Mouse (Mus musculus) hindbrain, embryonic 16.5 days (tissue): ENCODE measurements around the gene Pnpla2. TPM values are rescaled to one million over a fixed set of nuclear protein-coding genes. Genes with fewer than 3 reads are reported as not detected.
A peak's percentile ranks its signal among the peaks of the same experiment; 100 is the strongest.

Experiments used
- ATAC-seq: fragments of 200-750 bp; cut with Nextera tagmentation; 2 replicates; pipeline ENCODE4 v1.8.0; 2017; ENCODE audit warnings: moderate TSS enrichment, moderate library complexity
- H3K27ac ChIP-seq: fragments of 300-500 bp; sonication (generic); 2 replicates; pipeline ENCODE4 v1.5.1; 2014; ENCODE audit warnings: low read depth, mild to moderate bottlenecking, control low read depth, low read length, moderate library complexity
- H3K27me3 ChIP-seq: fragments of 300-500 bp; sonication (generic); replicated peaks from 2 replicates; pipeline ENCODE4 v1.6.1; 2014; ENCODE audit warnings: low read length; ENCODE audit not compliant: control insufficient read depth, insufficient read depth
- H3K36me3 ChIP-seq: fragments of 300-500 bp; sonication (generic); 2 replicates; pipeline ENCODE4 v1.6.1; 2014; ENCODE audit warnings: mild to moderate bottlenecking, low read length, moderate library complexity, mixed read lengths; ENCODE audit not compliant: control insufficient read depth, insufficient read depth
- H3K4me1 ChIP-seq: fragments of 300-500 bp; sonication (generic); 2 replicates; pipeline ENCODE4 v1.6.1; 2014; ENCODE audit warnings: low read depth, low read length; ENCODE audit not compliant: control insufficient read depth, insufficient read depth
- H3K4me2 ChIP-seq: fragments of 300-500 bp; sonication (generic); 2 replicates; pipeline ENCODE4 v1.6.1; 2014; ENCODE audit warnings: mild to moderate bottlenecking, low read length, control low read depth, moderate library complexity
- H3K4me3 ChIP-seq: fragments of 300-500 bp; sonication (generic); 2 replicates; pipeline ENCODE4 v1.5.1; 2014; ENCODE audit warnings: mild to moderate bottlenecking, low read length, control low read depth, moderate library complexity
- H3K9ac ChIP-seq: fragments of 300-500 bp; sonication (generic); 2 replicates; pipeline ENCODE4 v1.6.1; 2014; ENCODE audit warnings: low read depth, mild to moderate bottlenecking, control low read depth, low read length, moderate library complexity
- H3K9me3 ChIP-seq: fragments of 300-500 bp; sonication (generic); 2 replicates; pipeline ENCODE4 v1.6.1; 2014; ENCODE audit warnings: mild to moderate bottlenecking, low read length, moderate library complexity; ENCODE audit not compliant: control insufficient read depth
- whole genome bisulfite sequencing: fragments of 180-500 bp; shearing (Covaris S2); extraction: QIAGEN DNeasy Blood & Tissue Kit; methylation state at CpG from one replicate; pipeline ENCODE4 v1.1.7; 2014; 5-methylcytosine and 5-hydroxymethylcytosine counted together
- polyA plus RNA-seq: library from polyadenylated mRNA; unstranded; fragments of >200 nt; fragmentation: Nextera tagmentation; extraction: Ambion mirVana; gene quantifications from 2 replicates; pipeline ENCODE4 v1.2.1, GENCODE M21; 2015

The Pnpla2 gene
- polyA plus RNA-seq, 1 experiment from 2014 or later, result 20.9 TPM

DNA sequence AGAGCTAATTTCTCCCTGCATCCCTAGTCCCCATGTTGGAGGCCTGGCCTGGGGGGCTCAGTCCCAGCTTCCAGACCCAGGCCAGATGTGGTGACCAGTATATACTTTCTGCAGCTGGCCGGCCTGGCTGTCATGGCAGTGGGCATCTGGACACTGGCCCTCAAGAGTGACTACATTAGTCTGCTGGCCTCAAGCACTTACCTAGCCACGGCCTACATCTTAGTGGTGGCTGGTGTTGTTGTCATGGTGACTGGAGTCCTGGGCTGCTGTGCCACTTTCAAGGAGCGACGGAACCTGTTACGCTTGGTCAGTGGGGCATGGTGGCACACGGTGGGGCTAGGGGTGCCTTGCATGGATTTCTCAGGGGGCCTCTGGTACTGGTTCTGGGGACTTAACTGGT, 14.4 kb downstream of the Pnpla2 start:
- Histone ChIP-seq H3K9ac (peak overlapping the region; percentile 56), H3K4me2 (peak overlapping the region; percentile 81), H3K27ac (peak overlapping the region; percentile 65; the same call in 1 of the 2 replicates), H3K36me3 (peaks cover 21% of the 10 kb centered on the region), H3K4me3 (peak overlapping the region; percentile 72; the same call in 1 of the 2 replicates), H3K27me3 (peaks cover 20% of the 10 kb centered on the region), H3K4me1 (peaks cover 51% of the 10 kb centered on the region), H3K9me3 (no peaks in the 10 kb centered on the region)
- 65% methylated on average over 6 of the region's 6 CpGs for WGBS
- no peak for ATAC-seq

DNA sequence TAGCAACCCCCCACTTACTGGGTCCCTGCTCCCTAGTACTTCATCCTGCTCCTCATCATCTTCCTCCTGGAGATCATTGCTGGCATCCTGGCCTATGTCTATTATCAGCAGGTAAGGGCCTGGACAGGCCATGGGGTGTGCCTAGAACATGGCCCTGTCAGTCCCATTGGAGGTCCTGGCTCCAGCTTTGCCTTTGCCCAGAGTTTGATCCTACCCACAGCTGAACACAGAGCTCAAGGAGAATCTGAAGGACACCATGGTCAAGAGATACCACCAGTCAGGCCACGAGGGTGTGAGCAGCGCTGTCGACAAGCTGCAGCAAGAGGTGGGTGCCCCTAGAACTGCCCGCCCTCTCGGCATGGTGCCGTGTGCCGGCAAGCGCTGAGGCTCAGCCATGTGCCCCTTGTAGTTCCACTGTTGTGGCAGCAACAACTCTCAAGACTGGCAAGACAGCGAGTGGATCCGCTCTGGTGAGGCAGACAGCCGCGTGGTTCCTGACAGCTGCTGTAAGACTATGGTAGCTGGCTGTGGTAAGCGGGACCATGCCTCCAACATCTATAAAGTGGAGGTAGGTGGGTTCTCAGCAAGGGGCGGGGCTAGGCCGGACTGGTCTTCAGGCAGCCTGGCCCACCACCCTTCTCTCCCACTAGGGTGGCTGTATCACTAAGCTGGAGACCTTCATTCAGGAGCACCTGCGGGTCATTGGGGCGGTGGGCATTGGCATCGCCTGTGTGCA, 15.1 kb downstream of the Pnpla2 start:
- Histone ChIP-seq H3K27me3 (peaks cover 13% of the 10 kb centered on the region), H3K27ac (no peak overlapping the region), H3K36me3 (peaks cover 21% of the 10 kb centered on the region), H3K9ac (no peak overlapping the region), H3K4me3 (no peak overlapping the region), H3K4me1 (peaks cover 45% of the 10 kb centered on the region), H3K4me2 (no peak overlapping the region), H3K9me3 (no peaks in the 10 kb centered on the region)
- no peak for ATAC-seq
- 90% methylated on average over 18 of the region's 18 CpGs for WGBS

DNA sequence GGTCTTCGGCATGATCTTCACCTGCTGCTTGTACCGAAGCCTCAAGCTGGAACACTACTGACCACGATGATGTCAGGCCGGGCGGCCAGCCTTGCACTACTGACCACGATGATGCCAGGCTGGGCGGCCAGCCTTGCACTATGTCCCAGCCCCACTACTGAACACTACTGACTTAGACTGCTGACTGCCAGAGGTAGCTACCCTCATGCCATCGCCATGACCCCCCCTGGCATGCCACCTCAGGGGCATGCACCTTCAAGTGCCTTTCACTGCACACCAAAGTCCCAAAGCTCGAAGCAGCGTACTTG, 15.6 kb downstream of the Pnpla2 start:
- peaks cover 8% of the 10 kb centered on the region for H3K27me3 ChIP-seq
- peaks cover 44% of the 10 kb centered on the region for H3K4me1 ChIP-seq
- peaks cover 21% of the 10 kb centered on the region for H3K36me3 ChIP-seq
- H3K27ac ChIP-seq, result no peak overlapping the region
- H3K4me2 ChIP-seq, result no peak overlapping the region
- no peak overlapping the region for H3K9ac ChIP-seq
- no peak for ATAC-seq
- WGBS, result 88% methylated on average over 10 of the region's 10 CpGs
- H3K9me3 ChIP-seq, result no peaks in the 10 kb centered on the region
- no peak overlapping the region for H3K4me3 ChIP-seq

DNA sequence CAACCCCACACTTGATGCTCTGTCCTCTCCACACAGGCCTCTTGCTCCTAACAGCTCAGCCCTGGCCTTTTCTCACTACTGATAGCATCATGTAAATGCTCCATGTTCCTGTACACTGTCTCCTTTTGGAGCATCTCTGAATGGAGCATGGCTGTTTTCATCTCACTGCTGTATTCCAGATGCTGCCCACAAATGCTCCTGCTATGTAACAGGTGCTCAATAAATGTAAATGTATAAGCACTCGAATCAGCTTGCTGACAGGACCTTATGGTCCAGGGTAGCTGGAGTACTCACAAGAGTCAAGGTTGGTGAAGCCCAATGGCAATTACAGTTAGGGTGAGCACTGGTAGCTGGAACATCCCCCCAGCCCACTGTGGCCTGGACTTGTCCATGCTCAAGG, 16.2 kb downstream of the Pnpla2 start:
- Histone ChIP-seq H3K27ac (no peak overlapping the region), H3K36me3 (peaks cover 21% of the 10 kb centered on the region), H3K27me3 (peaks cover 5% of the 10 kb centered on the region), H3K9me3 (no peaks in the 10 kb centered on the region), H3K4me2 (no peak overlapping the region), H3K4me3 (no peak overlapping the region), H3K9ac (no peak overlapping the region), H3K4me1 (peaks cover 50% of the 10 kb centered on the region)
- 82% methylated on average over 1 of the region's 1 CpGs for WGBS
- no peak for ATAC-seq

DNA sequence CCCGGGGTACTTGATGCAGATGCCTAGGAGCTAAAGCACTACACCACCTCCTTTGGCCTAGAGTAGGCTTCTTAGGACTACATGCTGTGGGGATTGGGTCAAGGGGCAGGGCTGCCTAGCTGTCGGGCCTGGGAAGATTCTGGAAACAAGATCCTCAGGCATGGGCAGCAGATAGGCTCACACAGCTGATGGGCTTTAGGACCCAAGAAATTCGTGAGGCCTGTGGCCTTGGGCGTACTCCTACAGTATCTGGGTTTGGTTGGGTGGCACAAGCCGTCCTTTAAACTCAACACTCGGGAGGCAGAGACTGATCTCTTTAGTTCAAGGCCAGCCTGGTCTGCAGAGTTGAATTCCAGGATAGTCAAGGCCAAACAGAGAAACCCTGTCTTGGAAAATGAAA, 17.2 kb downstream of the Pnpla2 start:
- Histone ChIP-seq H3K9me3 (no peaks in the 10 kb centered on the region), H3K9ac (no peak overlapping the region), H3K27ac (no peak overlapping the region), H3K4me2 (no peak overlapping the region), H3K27me3 (peaks cover 4% of the 10 kb centered on the region; the same call in 1 of the 2 replicates), H3K4me1 (peaks cover 50% of the 10 kb centered on the region), H3K36me3 (peaks cover 21% of the 10 kb centered on the region), H3K4me3 (no peak overlapping the region)
- no peak for ATAC-seq
- 85% methylated on average over 6 of the region's 6 CpGs for WGBS

DNA sequence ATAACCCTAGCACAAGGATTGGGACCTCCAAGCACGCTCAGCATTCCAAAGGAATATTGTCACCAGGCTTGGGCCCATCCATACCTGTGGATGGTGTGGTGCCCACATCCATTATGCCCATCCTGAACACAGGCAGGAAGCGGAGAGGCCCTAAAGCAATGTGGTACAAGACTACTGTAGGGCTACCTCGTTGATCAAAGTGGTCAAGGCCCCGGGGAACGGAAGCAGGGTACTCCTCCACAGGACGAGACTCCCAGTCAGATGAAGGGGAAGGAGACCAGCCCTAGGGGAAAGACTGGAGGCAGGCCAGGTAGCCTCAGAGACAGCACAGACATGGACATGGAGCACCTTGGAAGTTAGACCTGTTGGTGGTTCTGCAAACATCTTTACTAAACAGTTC, 17.8 kb downstream of the Pnpla2 start:
- peaks cover 5% of the 10 kb centered on the region; the same call in 1 of the 2 replicates for H3K27me3 ChIP-seq
- H3K9ac ChIP-seq, result no peak overlapping the region
- H3K27ac ChIP-seq, result no peak overlapping the region
- no peak overlapping the region for H3K4me3 ChIP-seq
- no peak overlapping the region for H3K4me2 ChIP-seq
- peaks cover 21% of the 10 kb centered on the region for H3K36me3 ChIP-seq
- H3K4me1 ChIP-seq, result peaks cover 48% of the 10 kb centered on the region
- no peak for ATAC-seq
- WGBS, result 86% methylated on average over 6 of the region's 6 CpGs
- H3K9me3 ChIP-seq, result no peaks in the 10 kb centered on the region

DNA sequence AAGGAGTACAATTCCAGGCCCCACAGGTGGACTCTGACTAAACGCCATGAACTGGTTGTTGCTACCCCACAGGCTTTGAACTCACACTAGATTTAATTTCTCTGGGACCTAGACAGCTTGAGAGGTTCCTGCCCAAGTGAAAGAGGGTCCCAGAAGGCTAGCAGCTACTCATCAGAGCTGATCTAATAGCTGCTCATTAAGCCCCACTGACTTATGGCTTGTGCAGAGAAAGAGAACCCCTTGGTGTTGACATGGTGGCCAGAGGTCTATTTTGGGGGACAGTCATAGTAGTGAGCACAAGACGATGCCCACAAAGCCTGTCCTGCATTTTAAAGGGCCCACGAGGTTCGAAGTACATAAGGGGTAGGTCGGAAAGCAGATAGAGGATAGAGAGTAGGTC, 19.2 kb downstream of the Pnpla2 start:
- WGBS, result 11% methylated on average over 5 of the region's 5 CpGs
- peak overlapping the region; percentile 95 for H3K4me2 ChIP-seq
- peak overlapping the region; percentile 66 for H3K4me3 ChIP-seq
- no peak overlapping the region; the same call in 1 of the 2 replicates for H3K27ac ChIP-seq
- peak overlapping the region; percentile 94 for H3K9ac ChIP-seq
- no peaks in the 10 kb centered on the region for H3K9me3 ChIP-seq
- peaks cover 5% of the 10 kb centered on the region; the same call in 1 of the 2 replicates for H3K27me3 ChIP-seq
- ATAC-seq, result no peak
- peaks cover 21% of the 10 kb centered on the region for H3K36me3 ChIP-seq
- peaks cover 35% of the 10 kb centered on the region for H3K4me1 ChIP-seq

DNA sequence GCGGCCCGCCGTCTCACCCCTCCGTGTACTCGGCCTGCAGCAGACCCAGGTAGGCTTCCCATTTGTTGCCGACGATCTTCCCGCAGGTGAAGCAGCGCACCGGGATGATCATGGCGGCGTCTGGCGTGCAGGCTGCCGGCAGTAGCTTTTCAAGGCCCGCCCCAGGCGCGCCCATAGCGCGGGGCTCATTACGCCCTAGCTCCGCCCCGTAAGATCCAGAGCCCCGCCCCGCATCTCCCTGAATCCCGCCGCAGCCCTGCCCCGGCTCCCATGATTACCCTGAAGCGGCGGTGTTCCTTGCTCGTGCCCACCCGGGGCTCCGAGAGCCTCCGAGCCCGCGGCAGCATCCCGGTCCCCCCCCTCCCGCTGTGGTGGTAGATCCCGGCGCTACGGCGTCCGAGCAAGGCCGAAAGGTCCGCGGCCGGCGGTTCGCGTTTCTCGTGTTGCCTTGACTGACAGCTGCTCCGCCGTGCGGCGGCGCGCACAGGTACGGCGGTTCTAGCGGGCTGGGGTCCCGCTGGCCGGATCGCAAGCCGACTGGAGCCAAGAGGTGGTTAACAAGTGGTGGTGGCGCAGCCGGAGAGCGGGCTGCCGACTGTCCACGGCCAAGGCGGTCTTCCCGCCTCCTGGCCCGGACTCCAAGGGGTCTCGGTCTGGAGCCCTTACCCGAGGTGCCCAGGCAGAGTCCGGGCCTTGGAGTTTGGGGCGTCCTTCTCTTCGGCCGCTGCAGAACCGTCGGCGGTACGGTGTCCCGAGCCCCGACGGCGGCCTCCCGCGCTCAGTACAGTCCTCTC, 20.2 kb downstream of the Pnpla2 start, which contains the start of the genes Polr2l and Tspan4:
Gene Polr2l (minus strand): TSS at position 122 of the 794 bp plus-strand sequence.
Gene Tspan4 (plus strand): TSS at position 230 of the 794 bp plus-strand sequence.
- Histone ChIP-seq H3K4me1 (peaks cover 25% of the 10 kb centered on the region), H3K27me3 (peaks cover 5% of the 10 kb centered on the region; the same call in 1 of the 2 replicates), H3K4me2 (peak within 1 kb of the TSS; percentile 95), H3K9ac (peak within 1 kb of the TSS; percentile 94), H3K27ac (peak within 1 kb of the TSS; percentile 87), H3K9me3 (no peaks in the 10 kb centered on the region), H3K4me3 (peak within 1 kb of the TSS; percentile 66), H3K36me3 (peaks cover 16% of the 10 kb centered on the region)
- WGBS, result under 1% methylated on average over 87 of the region's 87 CpGs
- ATAC-seq, result peak; percentile 86

DNA sequence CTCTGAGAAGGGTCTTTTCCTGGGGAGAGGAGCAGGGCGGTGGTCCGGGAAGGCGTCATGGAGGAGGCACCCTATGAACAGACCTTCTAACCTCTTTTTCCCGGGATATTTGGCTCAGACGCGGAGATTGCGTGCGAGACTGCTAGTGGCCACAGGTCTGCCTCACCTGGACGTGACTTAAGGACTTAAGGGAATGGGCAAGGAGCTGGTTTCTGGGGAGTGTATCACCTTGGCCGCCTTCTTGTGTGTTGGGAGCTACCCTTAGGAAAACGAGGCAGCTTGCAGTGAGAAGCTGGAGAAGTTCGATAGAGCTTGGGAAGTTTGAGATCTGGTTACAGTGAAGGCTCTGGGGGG, 20.8 kb downstream of the Pnpla2 start:
- Histone ChIP-seq H3K9ac (peak overlapping the region; percentile 94), H3K4me3 (peak overlapping the region; percentile 66), H3K27ac (peak overlapping the region; percentile 34; the same call in 1 of the 2 replicates), H3K4me2 (peak overlapping the region; percentile 95), H3K4me1 (peaks cover 26% of the 10 kb centered on the region), H3K9me3 (no peaks in the 10 kb centered on the region), H3K27me3 (peaks cover 5% of the 10 kb centered on the region; the same call in 1 of the 2 replicates), H3K36me3 (peaks cover 12% of the 10 kb centered on the region)
- WGBS, result 3% methylated on average over 12 of the region's 12 CpGs
- no peak for ATAC-seq
